Mouse (Mus musculus) lung, postnatal 0 days (tissue): ENCODE results near the gene Cdc25b. TPM values are rescaled to one million over a fixed set of nuclear protein-coding genes. Genes with fewer than 3 reads are reported as not detected.

Experiments
- ATAC-seq: fragments of 200-750 bp; cut with Nextera tagmentation; 2 replicates; pipeline ENCODE4 v1.8.0; 2017; ENCODE audit warnings: moderate library complexity
- DNase-seq: peaks from one replicate; pipeline ENCODE4 v3.0.0-alpha.2; 2016; ENCODE audit warnings: low spot score
- H3K27ac ChIP-seq: fragments of 300-500 bp; sonication (generic); 2 replicates; pipeline ENCODE4 v1.5.1; 2014; ENCODE audit warnings: antibody characterized with exemption, mild to moderate bottlenecking, low read length, mixed read lengths
- H3K27me3 ChIP-seq: fragments of 300-500 bp; sonication (generic); replicated peaks from 2 replicates; pipeline ENCODE4 v1.6.1; 2014; ENCODE audit warnings: low read length, mixed read lengths; ENCODE audit not compliant: insufficient read depth
- H3K36me3 ChIP-seq: fragments of 300-500 bp; sonication (generic); 2 replicates; pipeline ENCODE4 v1.6.1; 2014; ENCODE audit warnings: low read length, mixed read lengths; ENCODE audit not compliant: insufficient read depth
- H3K4me1 ChIP-seq: fragments of 300-500 bp; sonication (generic); 2 replicates; pipeline ENCODE4 v1.6.1; 2014; ENCODE audit warnings: antibody characterized with exemption, low read depth, low read length, mixed read lengths; ENCODE audit not compliant: insufficient read depth
- H3K4me2 ChIP-seq: fragments of 300-500 bp; sonication (generic); replicated peaks from 2 replicates; pipeline ENCODE4 v1.6.1; 2014; ENCODE audit warnings: low read depth, mild to moderate bottlenecking, low read length, moderate library complexity, mixed read lengths
- H3K4me3 ChIP-seq: fragments of 300-500 bp; sonication (generic); 2 replicates; pipeline ENCODE4 v1.5.1; 2014; ENCODE audit warnings: low read depth, low read length
- H3K9ac ChIP-seq: fragments of 300-500 bp; sonication (generic); replicated peaks from 2 replicates; pipeline ENCODE4 v1.6.1; 2014; ENCODE audit warnings: low read depth, mild to moderate bottlenecking
- H3K9me3 ChIP-seq: fragments of 300-500 bp; sonication (generic); 2 replicates; pipeline ENCODE4 v1.6.1; 2016; ENCODE audit warnings: low read length, mixed read lengths
- CTCF ChIP-seq: IDR thresholded peaks from 2 replicates; pipeline ENCODE4 v1.5.1; 2016; ENCODE audit warnings: antibody characterized with exemption, mild to moderate bottlenecking
- EP300 ChIP-seq: IDR thresholded peaks from 2 replicates; pipeline ENCODE4 v1.6.1; 2016; ENCODE audit warnings: antibody characterized with exemption, mild to moderate bottlenecking, control low read depth
- WGBS: fragments of 180-500 bp; shearing (Covaris S2); extraction: QIAGEN DNeasy Blood & Tissue Kit; methylation state at CpG from one replicate; pipeline ENCODE4 v1.1.7; 2014; 5-methylcytosine and 5-hydroxymethylcytosine counted together
- polyA plus RNA-seq: library from polyadenylated mRNA; unstranded; fragments of >200 nt; fragmentation: Nextera tagmentation; extraction: Ambion mirVana; gene quantifications from 2 replicates; pipeline ENCODE4 v1.2.1, GENCODE M21; 2015

Gene Cdc25b
- polyA plus RNA-seq, 1 experiment from 2014 or later: 38.7 TPM

GRCm38 (mm10) chr2:131159491-131159910 is 27.2 kb upstream of the Cdc25b start:
- Histone ChIP-seq H3K4me3 (peak overlapping the region; percentile 67), H3K9me3 (no peaks in the 10 kb centered on the region), H3K9ac (peak overlapping the region; percentile 64), H3K27me3 (no peaks in the 10 kb centered on the region), H3K4me1 (no peaks in the 10 kb centered on the region), H3K36me3 (no peaks in the 10 kb centered on the region), H3K27ac (peak overlapping the region; percentile 79), H3K4me2 (peak overlapping the region; percentile 98)
- DNase-seq (peak; percentile 67), ATAC-seq (peak; percentile 62)
- under 1% methylated on average over 18 of the region's 18 CpGs for WGBS
- TF ChIP-seq CTCF (no peak), EP300 (no peak)

- Histone ChIP-seq H3K27ac (peak within 1 kb of the TSS; percentile 83), H3K4me2 (peak within 1 kb of the TSS; percentile 98), H3K4me3 (peak within 1 kb of the TSS; percentile 67), H3K4me1 (no peaks in the 10 kb centered on the region), H3K36me3 (no peaks in the 10 kb centered on the region), H3K9me3 (no peaks in the 10 kb centered on the region), H3K27me3 (no peaks in the 10 kb centered on the region), H3K9ac (peak within 1 kb of the TSS; percentile 64)
- 0% methylated on average over 54 of the region's 54 CpGs for WGBS
- DNase-seq (peak; percentile 99), ATAC-seq (peak; percentile 98)
- TF ChIP-seq CTCF: no peak
- TF ChIP-seq EP300: no peak
Observed at GRCm38 (mm10) chr2:131159938-131160581, 26.7 kb upstream of the Cdc25b start, which contains the start of gene 1700037H04Rik. Gene 1700037H04Rik, minus strand, starts transcription at chr2:131160081.

DNA sequence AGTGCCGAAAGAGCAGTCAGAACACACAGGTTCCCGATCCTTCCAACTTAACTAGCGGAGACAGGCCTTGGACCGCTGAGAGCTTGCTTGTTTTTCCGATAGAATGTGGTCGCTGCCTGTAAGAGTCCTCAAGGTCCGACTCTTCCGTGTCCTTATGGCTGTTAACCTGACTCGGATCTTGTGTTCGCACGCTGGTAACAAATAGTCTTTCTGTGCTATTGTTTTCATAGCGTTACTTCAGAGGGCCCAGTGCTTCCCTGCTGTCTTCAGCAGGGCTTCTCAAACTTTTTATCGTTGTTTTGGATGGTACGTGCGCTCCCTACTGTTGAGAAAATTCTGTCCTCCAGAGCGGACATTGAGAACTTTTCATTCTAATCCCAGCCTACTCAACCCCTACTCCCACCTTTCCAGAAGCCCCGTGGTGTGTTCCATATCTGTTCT is 26.1 kb upstream of the Cdc25b start:
- WGBS: 2% methylated on average over 17 of the region's 17 CpGs
- Histone ChIP-seq H3K4me1 (no peaks in the 10 kb centered on the region), H3K27me3 (no peaks in the 10 kb centered on the region), H3K9me3 (no peaks in the 10 kb centered on the region), H3K4me2 (peak overlapping the region; percentile 87), H3K27ac (peak overlapping the region; percentile 83), H3K36me3 (no peaks in the 10 kb centered on the region), H3K4me3 (peak overlapping the region; percentile 67), H3K9ac (peak overlapping the region; percentile 44; the same call in 1 of the 2 replicates)
- TF ChIP-seq EP300: no peak
- TF ChIP-seq CTCF: peak; percentile 59
- peak; percentile 4 for ATAC-seq
- DNase-seq: peak; percentile 70

- Histone ChIP-seq H3K27me3 (no peaks in the 10 kb centered on the region), H3K27ac (no peak overlapping the region), H3K4me2 (no peak overlapping the region), H3K36me3 (no peaks in the 10 kb centered on the region), H3K9me3 (no peaks in the 10 kb centered on the region), H3K4me3 (no peak overlapping the region), H3K4me1 (no peaks in the 10 kb centered on the region), H3K9ac (no peak overlapping the region)
- TF ChIP-seq CTCF (no peak), EP300 (no peak)
- ATAC-seq: no peak
- no peak for DNase-seq
- WGBS: 68% methylated on average over 7 of the region's 7 CpGs
Observed at GRCm38 (mm10) chr2:131163924-131164323, 22.8 kb upstream of the Cdc25b start.

GRCm38 (mm10) chr2:131166172-131166571 is 20.6 kb upstream of the Cdc25b start:
- TF ChIP-seq EP300 (no peak), CTCF (no peak)
- H3K4me2 ChIP-seq: no peak overlapping the region
- no peaks in the 10 kb centered on the region for H3K4me1 ChIP-seq
- no peak overlapping the region for H3K9ac ChIP-seq
- no peaks in the 10 kb centered on the region for H3K27me3 ChIP-seq
- no peak for ATAC-seq
- 0 out of 2 replicates have a peak, but pooled peaks cover 3% of the 10 kb centered on the region for H3K36me3 ChIP-seq
- H3K27ac ChIP-seq: no peak overlapping the region
- H3K9me3 ChIP-seq: no peaks in the 10 kb centered on the region
- H3K4me3 ChIP-seq: no peak overlapping the region
- WGBS: 83% methylated on average over 2 of the region's 2 CpGs
- DNase-seq: no peak

GRCm38 (mm10) chr2:131167984-131168383 is 18.8 kb upstream of the Cdc25b start:
- ATAC-seq (no peak), DNase-seq (no peak)
- 0 out of 2 replicates have a peak, but pooled peaks cover 5% of the 10 kb centered on the region for H3K27me3 ChIP-seq
- H3K4me2 ChIP-seq: no peak overlapping the region
- 64% methylated on average over 6 of the region's 6 CpGs for WGBS
- H3K4me3 ChIP-seq: no peak overlapping the region
- H3K9me3 ChIP-seq: no peaks in the 10 kb centered on the region
- H3K36me3 ChIP-seq: 0 out of 2 replicates have a peak, but pooled peaks cover 3% of the 10 kb centered on the region
- no peak for TF ChIP-seq EP300
- TF ChIP-seq CTCF: no peak
- H3K9ac ChIP-seq: no peak overlapping the region
- no peak overlapping the region for H3K27ac ChIP-seq
- H3K4me1 ChIP-seq: no peaks in the 10 kb centered on the region
